Mouse (Mus musculus): Measurements from ENCODE around the gene C1d. TPM values are rescaled to one million over a fixed set of nuclear protein-coding genes. Genes with fewer than 3 reads are reported as not detected.

The C1d gene
- polyA plus RNA-seq, 1 experiment from 2014 or later, result 81.5 TPM

- 56% methylated on average over 8 of the region's 8 CpGs for WGBS
- Histone ChIP-seq H3K9me3 (replicated peaks) (no peaks in the 10 kb centered on the region), H3K4me1 (replicated peaks) (peaks cover 8% of the 10 kb centered on the region; the same call in 1 of the 2 replicates), H3K27ac (ENCODE audit: poor library complexity, severe bottlenecking) (no peak overlapping the region), H3K9ac (peak overlapping the region; percentile 93), H3K4me2 (peak overlapping the region; percentile 80), H3K27me3 (replicated peaks) (no peaks in the 10 kb centered on the region), H3K4me3 (peak overlapping the region; percentile 92), H3K36me3 (no peaks in the 10 kb centered on the region)
- ATAC-seq (ENCODE audit: insufficient number of reproducible peaks, low FRiP score), result peak; percentile 74
Measured at GRCm38 (mm10) chr11:17256813-17257365, 490 bp upstream of the C1d start.

GRCm38 (mm10) chr11:17257861-17258260 is 482 bp downstream of the C1d start:
- 0 out of 2 replicates have a peak, but pooled peaks have one; percentile 44 for ATAC-seq (ENCODE audit: insufficient number of reproducible peaks, low FRiP score)
- Histone ChIP-seq H3K27me3 (replicated peaks) (no peaks in the 10 kb centered on the region), H3K27ac (ENCODE audit: poor library complexity, severe bottlenecking) (peak overlapping the region; percentile 92), H3K4me1 (replicated peaks) (peaks cover 8% of the 10 kb centered on the region; the same call in 1 of the 2 replicates), H3K4me3 (peak overlapping the region; percentile 92), H3K9me3 (replicated peaks) (no peaks in the 10 kb centered on the region), H3K36me3 (no peaks in the 10 kb centered on the region), H3K9ac (peak overlapping the region; percentile 93), H3K4me2 (peak overlapping the region; percentile 80)
- WGBS, result under 1% methylated on average over 17 of the region's 17 CpGs

DNA sequence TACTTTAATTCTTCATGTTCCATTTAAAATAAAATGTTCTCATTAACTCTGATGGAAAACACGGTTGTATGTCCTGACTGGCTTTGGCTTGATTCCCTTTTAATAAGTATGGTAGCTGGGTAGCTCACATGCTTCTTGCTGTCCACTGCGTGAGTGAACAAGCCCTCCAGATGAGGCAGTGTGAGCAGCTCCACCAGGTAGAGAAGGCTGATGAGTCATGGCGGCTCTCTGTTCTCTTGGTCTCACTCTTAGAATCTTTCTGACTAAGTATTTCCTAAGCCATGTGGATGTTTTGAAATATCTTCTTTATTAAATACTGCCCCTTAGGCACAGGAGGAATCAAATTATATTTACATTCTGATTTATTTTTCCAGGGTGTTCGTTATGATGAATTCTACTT is 9.8 kb downstream of the C1d start:
- 91% methylated on average over 4 of the region's 4 CpGs for WGBS
- no peak overlapping the region for H3K27ac ChIP-seq (ENCODE audit: poor library complexity, severe bottlenecking)
- no peak for ATAC-seq (ENCODE audit: insufficient number of reproducible peaks, low FRiP score)
- H3K36me3 ChIP-seq, result peaks cover 18% of the 10 kb centered on the region
- no peaks in the 10 kb centered on the region for H3K9me3 ChIP-seq (replicated peaks)
- no peaks in the 10 kb centered on the region for H3K27me3 ChIP-seq (replicated peaks)
- H3K4me1 ChIP-seq (replicated peaks), result no peaks in the 10 kb centered on the region
- no peak overlapping the region for H3K4me2 ChIP-seq
- H3K4me3 ChIP-seq, result no peak overlapping the region
- H3K9ac ChIP-seq, result no peak overlapping the region

GRCm38 (mm10) chr11:17268801-17269200 is 11.4 kb downstream of the C1d start:
- H3K4me3 ChIP-seq, result no peak overlapping the region
- no peaks in the 10 kb centered on the region for H3K4me1 ChIP-seq (replicated peaks)
- no peak overlapping the region for H3K4me2 ChIP-seq
- H3K27ac ChIP-seq (ENCODE audit: poor library complexity, severe bottlenecking), result no peak overlapping the region
- no peak for ATAC-seq (ENCODE audit: insufficient number of reproducible peaks, low FRiP score)
- H3K27me3 ChIP-seq (replicated peaks), result no peaks in the 10 kb centered on the region
- 91% methylated on average over 1 of the region's 1 CpGs for WGBS
- no peak overlapping the region for H3K9ac ChIP-seq
- peaks cover 18% of the 10 kb centered on the region for H3K36me3 ChIP-seq
- H3K9me3 ChIP-seq (replicated peaks), result no peaks in the 10 kb centered on the region

DNA sequence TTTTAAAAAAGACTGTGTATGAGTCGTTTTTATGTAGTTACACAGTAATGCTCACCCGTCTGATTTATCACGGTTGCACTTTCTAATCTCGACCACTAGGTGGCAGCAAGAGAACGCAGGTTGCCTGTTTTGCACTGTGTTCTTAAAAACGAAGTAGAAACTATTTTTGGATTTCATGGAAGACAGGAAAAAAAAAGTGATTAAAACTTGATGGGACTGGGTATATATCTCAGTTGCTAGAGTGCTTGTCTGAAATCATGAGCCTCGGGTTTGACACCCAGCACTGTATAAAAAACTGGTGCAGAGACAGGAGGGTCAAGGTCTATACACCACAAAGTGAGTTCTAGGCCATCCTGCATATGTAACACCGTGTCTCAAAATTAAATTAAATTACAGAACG is 22.6 kb downstream of the C1d start:
- Histone ChIP-seq H3K4me1 (replicated peaks) (no peaks in the 10 kb centered on the region), H3K9me3 (replicated peaks) (no peaks in the 10 kb centered on the region), H3K27me3 (replicated peaks) (no peaks in the 10 kb centered on the region), H3K4me3 (no peak overlapping the region), H3K36me3 (no peaks in the 10 kb centered on the region), H3K4me2 (no peak overlapping the region), H3K9ac (no peak overlapping the region), H3K27ac (ENCODE audit: poor library complexity, severe bottlenecking) (no peak overlapping the region)
- ATAC-seq (ENCODE audit: insufficient number of reproducible peaks, low FRiP score), result no peak
- 12% methylated on average over 9 of the region's 9 CpGs for WGBS

DNA sequence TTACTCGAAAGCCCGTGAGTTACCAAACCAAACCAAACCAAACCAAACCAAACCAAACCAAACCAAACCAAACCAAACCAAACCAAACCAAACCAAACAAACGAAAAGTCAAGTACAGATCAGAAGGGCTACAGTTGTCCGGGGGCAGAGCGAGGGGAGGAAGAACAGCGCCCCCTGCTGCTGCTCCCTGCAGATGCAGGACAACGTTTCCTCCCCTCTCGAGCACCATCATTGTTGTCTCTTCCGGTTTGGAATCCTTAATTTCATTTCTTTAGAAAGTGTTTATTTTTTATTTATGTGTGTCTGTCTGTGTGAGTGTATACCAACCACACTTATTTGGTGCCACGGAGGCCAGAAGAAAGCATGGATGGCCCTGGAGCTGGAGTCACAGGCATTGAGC is 26.7 kb downstream of the C1d start:
- Histone ChIP-seq H3K9ac (no peak overlapping the region), H3K4me1 (replicated peaks) (no peaks in the 10 kb centered on the region), H3K27ac (ENCODE audit: poor library complexity, severe bottlenecking) (no peak overlapping the region), H3K4me2 (no peak overlapping the region), H3K9me3 (replicated peaks) (no peaks in the 10 kb centered on the region), H3K27me3 (replicated peaks) (no peaks in the 10 kb centered on the region), H3K36me3 (no peaks in the 10 kb centered on the region), H3K4me3 (no peak overlapping the region)
- no peak for ATAC-seq (ENCODE audit: insufficient number of reproducible peaks, low FRiP score)
- 59% methylated on average over 10 of the region's 10 CpGs for WGBS

GRCm38 (mm10) chr11:17288884-17289283 is 31.5 kb downstream of the C1d start:
- H3K4me3 ChIP-seq, result no peak overlapping the region
- H3K27ac ChIP-seq (ENCODE audit: poor library complexity, severe bottlenecking), result no peak overlapping the region
- H3K9ac ChIP-seq, result no peak overlapping the region
- H3K4me2 ChIP-seq, result no peak overlapping the region
- H3K4me1 ChIP-seq (replicated peaks), result no peaks in the 10 kb centered on the region
- no peaks in the 10 kb centered on the region for H3K9me3 ChIP-seq (replicated peaks)
- ATAC-seq (ENCODE audit: insufficient number of reproducible peaks, low FRiP score), result no peak
- no peaks in the 10 kb centered on the region for H3K27me3 ChIP-seq (replicated peaks)
- H3K36me3 ChIP-seq, result no peaks in the 10 kb centered on the region

- H3K4me3 ChIP-seq, result no peak overlapping the region
- no peak for ATAC-seq (ENCODE audit: insufficient number of reproducible peaks, low FRiP score)
- no peaks in the 10 kb centered on the region for H3K27me3 ChIP-seq (replicated peaks)
- no peaks in the 10 kb centered on the region for H3K4me1 ChIP-seq (replicated peaks)
- no peak overlapping the region for H3K27ac ChIP-seq (ENCODE audit: poor library complexity, severe bottlenecking)
- 65% methylated on average over 8 of the region's 8 CpGs for WGBS
- H3K9me3 ChIP-seq (replicated peaks), result no peaks in the 10 kb centered on the region
- no peak overlapping the region for H3K4me2 ChIP-seq
- no peaks in the 10 kb centered on the region for H3K36me3 ChIP-seq
- H3K9ac ChIP-seq, result no peak overlapping the region
Measured at GRCm38 (mm10) chr11:17306007-17306891, 48.9 kb downstream of the C1d start.

DNA sequence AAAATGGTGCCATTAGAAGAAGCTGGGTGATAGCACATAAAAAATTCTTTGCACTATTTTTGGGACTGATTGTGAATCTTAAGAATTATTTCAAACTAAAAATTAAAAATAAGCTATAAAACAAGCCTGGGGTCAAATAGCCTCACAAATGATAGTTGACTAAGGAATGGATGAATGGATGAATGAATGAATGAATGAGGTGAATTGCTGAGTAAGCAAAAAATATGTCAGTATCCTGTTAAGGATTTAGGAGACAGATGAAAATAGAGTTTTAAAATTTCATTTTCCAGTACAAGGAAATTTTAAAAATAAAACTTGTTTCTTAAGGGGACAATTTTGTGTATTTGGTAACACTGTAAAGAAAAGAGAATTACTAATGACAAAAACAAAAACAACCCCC is 50.1 kb downstream of the C1d start:
- H3K27ac ChIP-seq (ENCODE audit: poor library complexity, severe bottlenecking), result no peak overlapping the region
- H3K4me1 ChIP-seq (replicated peaks), result no peaks in the 10 kb centered on the region
- H3K9me3 ChIP-seq (replicated peaks), result no peaks in the 10 kb centered on the region
- ATAC-seq (ENCODE audit: insufficient number of reproducible peaks, low FRiP score), result no peak
- H3K36me3 ChIP-seq, result no peaks in the 10 kb centered on the region
- no peak overlapping the region for H3K4me2 ChIP-seq
- no peak overlapping the region for H3K4me3 ChIP-seq
- no peak overlapping the region for H3K9ac ChIP-seq
- H3K27me3 ChIP-seq (replicated peaks), result no peaks in the 10 kb centered on the region
